Mouse (Mus musculus) megakaryocyte, embryonic 14.5 days (primary cell): ENCODE results near the gene Mum1.

Source experiments
- FLI1 ChIP-seq: IDR thresholded peaks from 2 replicates; pipeline ENCODE4 v1.6.1; 2012; ENCODE audit warnings: low read length, inconsistent platforms, mixed read lengths
- GATA1 ChIP-seq: IDR thresholded peaks from 3 replicates; pipeline ENCODE4 v1.6.1; 2012; ENCODE audit warnings: mixed read lengths, low read length, inconsistent platforms, borderline replicate concordance

DNA sequence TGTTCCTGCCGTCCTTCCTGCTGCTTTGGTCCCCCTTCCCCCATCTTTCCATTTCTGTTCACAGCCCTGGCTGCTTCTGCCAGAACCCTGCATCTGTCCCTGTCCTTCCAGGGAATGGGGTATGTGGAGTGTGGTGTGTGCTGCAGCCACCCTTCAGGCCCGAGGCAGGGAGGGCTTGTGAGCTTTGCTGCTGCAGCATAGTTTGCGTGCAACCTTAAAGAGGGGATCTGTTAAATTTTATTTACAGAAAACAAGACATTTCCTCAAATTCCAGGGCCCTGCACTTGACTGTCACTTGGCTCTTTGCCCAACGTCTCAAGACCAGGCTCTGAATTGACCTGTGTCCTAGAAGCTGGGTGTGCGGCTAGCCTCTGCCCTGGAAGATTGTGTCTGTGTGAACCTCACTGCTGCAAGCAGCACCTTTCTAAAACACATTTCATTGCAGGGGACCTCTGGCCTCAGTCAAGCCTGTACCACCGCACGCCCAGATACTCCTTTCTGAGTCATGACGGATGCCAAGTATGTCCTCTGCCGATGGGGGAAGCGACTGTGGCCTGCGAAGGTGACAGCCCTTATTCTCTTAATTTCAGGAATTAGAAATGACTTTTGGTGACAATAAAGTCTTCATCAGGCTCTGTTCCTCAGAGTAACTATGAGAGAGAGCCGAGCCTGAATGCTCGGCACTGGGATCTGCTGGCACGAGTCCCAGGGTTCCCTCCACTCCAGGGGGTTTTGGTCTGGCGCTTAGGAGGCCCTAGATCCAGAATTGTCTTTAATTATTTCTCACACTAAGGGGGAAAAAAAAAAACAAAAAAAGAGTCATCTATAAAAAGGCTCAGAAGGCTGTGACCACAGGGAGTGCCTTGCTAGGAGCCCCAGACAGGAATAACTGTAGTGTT is 1.9 kb downstream of the Mum1 start:
- TF ChIP-seq GATA1 (no peak), FLI1 (no peak)
